Mouse (Mus musculus) left cerebral cortex, adult 11 months (tissue): ENCODE data around the gene Slc44a4.

ENCODE experiments used
- DNase-seq: peaks from one replicate; pipeline ENCODE4 v3.0.0; 2022; ENCODE audit warnings: low spot score

Gene Slc44a4

GRCm38 (mm10) chr17:34913930-34914665 lies at the start of gene Slc44a4:
Gene Slc44a4 (plus strand): TSS chr17:34914466.
- DNase-seq: no peak

- DNase-seq: no peak
Measured at GRCm38 (mm10) chr17:34865981-34866380, 48.3 kb upstream of the Slc44a4 start.

- DNase-seq: no peak
Measured at GRCm38 (mm10) chr17:34874321-34874720, 39.9 kb upstream of the Slc44a4 start.

- DNase-seq: no peak
Measured at GRCm38 (mm10) chr17:34879336-34879879, 34.9 kb upstream of the Slc44a4 start, which contains the start of gene Zbtb12. Gene Zbtb12 (plus strand): TSS chr17:34879483.

GRCm38 (mm10) chr17:34881166-34881565 lies 33.1 kb upstream of the Slc44a4 start:
- DNase-seq: no peak

GRCm38 (mm10) chr17:34881683-34882310 lies 32.5 kb upstream of the Slc44a4 start, which contains the start of gene Gm20547:
Gene Gm20547 (minus strand): TSS chr17:34882042.
- no peak for DNase-seq

- DNase-seq: no peak
Measured at GRCm38 (mm10) chr17:34883332-34883731, 30.9 kb upstream of the Slc44a4 start.

- no peak for DNase-seq
Measured at GRCm38 (mm10) chr17:34884704-34885103, 29.6 kb upstream of the Slc44a4 start.

DNA sequence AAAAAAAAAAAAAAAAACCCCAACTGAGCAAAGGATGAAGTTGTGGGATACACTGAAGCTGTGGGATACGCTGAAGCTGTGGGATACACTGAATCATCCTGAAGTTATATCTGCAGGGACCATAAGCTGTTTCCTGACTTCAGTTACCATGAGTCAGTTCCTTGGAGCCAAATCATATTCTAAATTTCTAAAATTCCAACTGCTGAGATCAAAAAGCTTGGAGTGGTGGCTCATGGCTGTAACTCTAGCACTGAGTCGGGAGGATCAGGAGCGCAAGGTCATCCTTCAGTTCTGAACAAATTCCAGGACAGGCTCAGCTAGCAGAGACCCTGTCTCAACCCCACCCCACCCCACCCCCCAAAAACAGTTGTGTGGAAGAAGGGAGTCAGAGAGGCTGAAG lies 28.7 kb upstream of the Slc44a4 start:
- no peak for DNase-seq

DNA sequence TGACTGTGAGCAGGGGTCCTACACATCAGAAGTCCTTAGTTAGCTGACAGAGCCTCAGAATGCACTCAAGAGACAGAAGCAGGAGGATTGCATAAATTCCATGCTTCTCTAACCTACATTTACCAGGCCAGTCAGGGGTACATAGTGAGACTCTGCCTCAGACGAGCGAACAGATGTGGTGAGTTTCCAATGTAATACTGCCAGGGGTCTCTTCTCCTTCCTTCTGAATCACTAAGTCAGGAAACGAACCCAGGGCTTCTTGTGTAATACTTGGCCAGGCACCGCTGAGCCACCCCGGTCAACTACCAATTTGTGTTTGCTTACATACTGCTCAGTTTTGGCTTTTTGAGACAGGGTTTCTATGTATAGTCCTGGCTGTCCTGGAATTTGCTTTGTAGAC lies 26.3 kb upstream of the Slc44a4 start:
- no peak for DNase-seq

DNA sequence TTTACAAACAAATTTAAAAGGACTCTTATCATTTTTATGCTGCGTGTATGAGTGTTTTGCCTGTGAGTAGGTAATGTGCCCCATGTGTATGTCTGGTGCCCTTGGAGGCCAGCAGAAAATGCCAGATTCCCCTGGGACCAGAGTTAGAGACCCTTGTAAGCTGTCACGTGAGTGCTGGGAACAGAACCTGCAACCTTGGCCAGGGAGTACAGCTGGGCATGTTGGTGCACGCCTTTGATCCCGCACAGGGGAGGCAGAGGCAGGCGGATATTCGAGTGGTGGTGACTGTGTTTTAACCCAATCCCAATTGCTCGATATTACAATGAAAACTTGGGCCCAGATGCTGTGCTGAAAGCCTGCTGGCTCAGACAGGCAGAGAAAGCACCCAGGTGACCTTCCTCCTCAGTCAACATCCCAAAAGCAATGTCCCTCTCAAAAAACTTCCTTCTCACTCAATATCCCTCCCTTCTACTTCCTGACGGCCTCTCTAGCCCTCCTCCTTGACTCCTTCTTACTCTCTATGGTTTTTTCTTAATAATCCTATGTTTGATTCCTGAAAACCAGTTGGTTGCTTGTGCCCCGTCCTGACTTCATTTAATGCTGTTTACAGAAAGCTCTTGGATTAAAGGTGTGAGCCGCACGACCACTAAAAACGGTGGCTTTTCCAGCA lies 24.1 kb upstream of the Slc44a4 start:
- no peak for DNase-seq

DNA sequence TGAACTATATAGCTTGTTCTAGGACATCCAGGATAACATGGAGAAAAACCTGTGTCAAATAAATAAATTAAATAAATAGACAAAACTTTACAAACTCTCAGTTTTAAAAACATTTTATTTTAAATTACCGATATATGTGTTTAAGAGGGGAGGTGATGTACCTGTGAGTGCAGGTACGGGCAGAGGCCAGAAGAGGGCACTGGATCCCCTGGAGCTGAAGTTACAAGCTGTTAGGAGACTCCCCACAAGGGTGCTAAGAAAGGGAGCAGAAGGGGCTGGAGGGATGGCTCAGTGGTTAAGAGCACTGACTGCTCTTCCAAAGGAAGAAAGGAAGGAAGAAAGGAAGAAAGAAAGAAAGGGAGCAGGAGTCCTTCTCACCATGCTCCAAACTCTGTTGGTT lies 22.9 kb upstream of the Slc44a4 start:
- no peak for DNase-seq

GRCm38 (mm10) chr17:34893072-34893824 lies 21.0 kb upstream of the Slc44a4 start:
- no peak for DNase-seq

GRCm38 (mm10) chr17:34894074-34894597 lies 20.1 kb upstream of the Slc44a4 start:
- DNase-seq: peak; percentile 90

DNA sequence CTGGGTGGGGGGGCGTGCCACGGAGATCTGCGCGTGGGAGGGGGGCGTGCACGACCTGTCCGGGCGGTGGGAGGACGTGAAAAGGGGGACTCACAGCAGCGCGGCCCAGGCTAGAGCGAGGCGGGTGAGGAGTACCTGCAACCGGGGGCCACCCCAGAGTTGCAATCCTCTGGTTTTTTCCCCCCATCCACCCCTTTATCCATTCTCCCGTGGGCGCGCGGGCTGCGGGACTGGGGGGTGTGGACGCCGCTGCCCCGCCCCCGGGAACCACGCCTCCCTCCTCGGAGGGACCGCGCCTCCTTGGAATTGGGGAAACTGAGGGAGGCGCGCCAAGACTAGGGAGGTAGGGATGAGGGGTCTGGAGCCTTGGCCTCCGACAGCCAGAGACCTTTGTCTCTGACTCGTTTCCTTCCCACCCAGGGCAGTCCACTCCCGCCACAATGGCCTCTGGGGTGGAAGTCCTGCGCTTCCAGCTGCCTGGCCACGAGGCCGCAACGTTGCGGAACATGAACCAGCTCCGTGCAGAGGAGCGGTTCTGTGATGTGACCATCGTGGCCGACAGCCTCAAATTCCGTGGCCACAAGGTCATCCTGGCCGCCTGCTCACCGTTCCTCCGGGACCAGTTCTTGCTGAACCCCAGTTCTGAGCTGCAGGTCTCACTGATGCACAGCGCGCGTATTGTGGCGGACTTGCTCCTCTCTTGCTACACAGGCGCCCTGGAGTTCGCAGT lies 19.3 kb upstream of the Slc44a4 start:
- DNase-seq: peak; percentile 63

GRCm38 (mm10) chr17:34895724-34896123 lies 18.5 kb upstream of the Slc44a4 start:
- no peak for DNase-seq

DNA sequence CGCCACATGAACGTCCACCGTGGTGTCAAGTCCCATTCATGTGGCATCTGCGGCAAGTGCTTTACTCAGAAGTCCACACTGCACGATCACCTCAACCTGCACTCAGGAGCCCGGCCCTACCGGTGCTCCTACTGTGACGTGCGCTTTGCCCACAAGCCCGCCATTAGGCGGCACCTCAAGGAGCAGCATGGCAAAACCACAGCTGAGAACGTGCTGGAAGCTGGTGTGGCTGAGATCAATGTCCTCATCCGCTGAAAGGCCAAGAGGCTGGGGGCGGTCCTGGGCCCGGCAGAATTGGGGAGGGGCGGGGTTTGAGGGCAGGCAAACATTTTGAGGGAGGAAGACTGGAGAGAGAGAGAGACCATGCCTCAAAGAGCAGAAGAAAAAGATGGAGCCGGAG lies 17.9 kb upstream of the Slc44a4 start:
- no peak for DNase-seq

GRCm38 (mm10) chr17:34897373-34898159 lies 16.7 kb upstream of the Slc44a4 start:
- no peak for DNase-seq

- peak; percentile 71 for DNase-seq
Measured at GRCm38 (mm10) chr17:34898160-34898586, 16.1 kb upstream of the Slc44a4 start, which contains the start of the genes C2 and Ehmt2. Gene C2 (minus strand): TSS chr17:34898265. Gene Ehmt2 (plus strand): TSS chr17:34898469.

DNA sequence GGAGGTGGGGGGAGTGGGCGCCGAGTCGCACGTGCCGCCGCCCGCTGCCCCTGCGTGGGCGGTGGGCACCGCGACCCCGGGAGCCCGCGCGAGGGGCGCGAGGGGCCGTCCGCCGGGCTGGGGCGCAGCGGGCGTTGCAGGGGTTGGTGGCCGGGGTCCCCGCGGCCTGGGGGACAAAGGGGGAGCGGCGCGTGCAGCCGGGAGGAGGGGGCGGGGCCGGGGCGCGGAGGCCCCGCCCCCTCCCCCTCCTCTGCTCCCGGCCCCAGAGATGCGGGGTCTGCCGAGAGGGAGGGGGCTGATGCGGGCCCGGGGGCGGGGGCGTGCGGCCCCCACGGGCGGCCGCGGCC lies 15.6 kb upstream of the Slc44a4 start:
- DNase-seq: no peak
